Mouse (Mus musculus) myocyte (in vitro differentiated cells): ENCODE data around the gene Aif1. TPM values are rescaled to one million over a fixed set of nuclear protein-coding genes. Genes with fewer than 3 reads are reported as not detected.
A peak's percentile ranks its signal among the peaks of the same experiment; 100 is the strongest.
"Not testable (repeated sequence)": the region's sequence is repeated elsewhere in the genome, so short reads cannot be mapped to it uniquely, and the experiment has no call there.

Source experiments
- H3K27me3 ChIP-seq: one replicate; pipeline ENCODE4 v1.6.1; 2011; ENCODE audit not compliant: control insufficient read depth, insufficient read depth, insufficient read length
- H3K36me3 ChIP-seq: one replicate; pipeline ENCODE4 v1.6.1; 2011; ENCODE audit not compliant: control insufficient read depth, insufficient read depth
- H3K4me2 ChIP-seq: one replicate; pipeline ENCODE4 v1.6.1; 2011; ENCODE audit warnings: low read depth, control low read depth
- H3K4me3 ChIP-seq: one replicate; pipeline ENCODE4 v1.5.1; 2011; ENCODE audit warnings: mild to moderate bottlenecking, control low read depth, moderate library complexity
- H3K79me2 ChIP-seq: one replicate; pipeline ENCODE4 v1.6.1; 2011; ENCODE audit not compliant: control insufficient read depth, insufficient read depth
- H3ac ChIP-seq: one replicate; pipeline ENCODE4 v1.6.1; 2011; ENCODE audit not compliant: control insufficient read depth, insufficient read length
- CEBPB ChIP-seq: IDR thresholded peaks from 2 replicates; pipeline ENCODE4 v1.6.1; 2011; ENCODE audit warnings: mild to moderate bottlenecking, moderate library complexity; ENCODE audit not compliant: poor library complexity, insufficient read depth, severe bottlenecking
- E2F4 ChIP-seq: IDR thresholded peaks from one replicate; pipeline ENCODE4 v1.6.1; 2011; ENCODE audit warnings: mild to moderate bottlenecking, control low read depth, moderate library complexity; ENCODE audit not compliant: insufficient read depth
- MAX ChIP-seq: IDR thresholded peaks from one replicate; pipeline ENCODE4 v1.6.1; 2011; ENCODE audit warnings: low read depth, mild to moderate bottlenecking, control low read depth
- MYOD1 ChIP-seq, 3 experiments: IDR thresholded peaks; one replicate each; pipeline ENCODE4 v1.6.1; 2011; ENCODE audit warnings: control low read depth in 2 of 3, low read depth in 2 of 3, mild to moderate bottlenecking in 2 of 3, moderate library complexity in 1 of 3; ENCODE audit not compliant: insufficient read length in 2 of 3, control insufficient read depth in 1 of 3
- MYOG ChIP-seq, 3 experiments: IDR thresholded peaks; one replicate each; pipeline ENCODE4 v1.6.1; 2011; ENCODE audit warnings: control low read depth in 2 of 3, low read depth in 2 of 3, mild to moderate bottlenecking in 2 of 3; ENCODE audit not compliant: insufficient read length in 2 of 3, control insufficient read depth in 1 of 3, insufficient read depth in 1 of 3
- POLR2A ChIP-seq: IDR thresholded peaks from one replicate; pipeline ENCODE4 v1.6.1; 2011; ENCODE audit warnings: low read depth, mild to moderate bottlenecking, control low read depth, moderate library complexity; ENCODE audit not compliant: insufficient read length
- POLR2AphosphoS2 ChIP-seq: IDR thresholded peaks from one replicate; pipeline ENCODE4 v1.6.1; 2011; ENCODE audit warnings: low read depth, control low read depth; ENCODE audit not compliant: insufficient read length
- REST ChIP-seq: IDR thresholded peaks from one replicate; pipeline ENCODE4 v1.6.1; 2011; ENCODE audit warnings: mild to moderate bottlenecking, control low read depth, moderate library complexity; ENCODE audit not compliant: insufficient read depth, insufficient read length
- SRF ChIP-seq: IDR thresholded peaks from one replicate; pipeline ENCODE4 v1.6.1; 2011; ENCODE audit warnings: low read depth; ENCODE audit not compliant: control insufficient read depth, insufficient read length
- TCF12 ChIP-seq: IDR thresholded peaks from one replicate; pipeline ENCODE4 v1.6.1; 2011; ENCODE audit warnings: mild to moderate bottlenecking, control low read depth; ENCODE audit not compliant: poor library complexity, insufficient read depth, severe bottlenecking
- TCF3 ChIP-seq: IDR thresholded peaks from one replicate; pipeline ENCODE4 v1.6.1; 2011; ENCODE audit warnings: low read depth, control low read depth; ENCODE audit not compliant: insufficient read length
- USF1 ChIP-seq: IDR thresholded peaks from one replicate; pipeline ENCODE4 v1.6.1; 2011; ENCODE audit warnings: low read depth, mild to moderate bottlenecking, control low read depth, moderate library complexity
- polyA plus RNA-seq: library from polyadenylated mRNA; unstranded; fragments of >200 nt; fragmentation: generic; extraction: Trizol; gene quantifications from one replicate; pipeline ENCODE4 v1.2.1, GENCODE M21; 2012; ENCODE audit warnings: missing spikeins

The Aif1 gene
- polyA plus RNA-seq, 1 experiment, result not detected

GRCm38 (mm10) chr17:35125081-35125480 is 50.8 kb downstream of the Aif1 start:
- H3ac ChIP-seq, result no peak overlapping the region
- peak overlapping the region; percentile 78 for H3K4me2 ChIP-seq
- no peaks in the 10 kb centered on the region for H3K36me3 ChIP-seq
- TF ChIP-seq TCF3, result no peak
- TF ChIP-seq MYOD1 (IDR thresholded peaks at IDR 0.05; ENCODE audit: control insufficient read depth in 1 of 3, insufficient read length in 2 of 3, low read depth in 2 of 3), result no peak
- no peak for TF ChIP-seq SRF
- no peak for TF ChIP-seq E2F4
- TF ChIP-seq USF1, result no peak
- no peak for TF ChIP-seq TCF12
- no peak for TF ChIP-seq POLR2AphosphoS2
- peaks cover 45% of the 10 kb centered on the region for H3K79me2 ChIP-seq
- no peak overlapping the region for H3K4me3 ChIP-seq
- no peaks in the 10 kb centered on the region for H3K27me3 ChIP-seq

GRCm38 (mm10) chr17:35124261-35124896 is 51.5 kb downstream of the Aif1 start:
- H3ac ChIP-seq, H3K4me2 ChIP-seq, H3K36me3 ChIP-seq, H3K4me3 ChIP-seq, H3K27me3 ChIP-seq: not testable (repeated sequence)
- H3K79me2 ChIP-seq, result peaks cover 52% of the 10 kb centered on the region

GRCm38 (mm10) chr17:35123287-35123686 is 52.6 kb downstream of the Aif1 start:
- H3ac ChIP-seq, H3K36me3 ChIP-seq, H3K4me2 ChIP-seq, H3K27me3 ChIP-seq, H3K4me3 ChIP-seq: not testable (repeated sequence)
- H3K79me2 ChIP-seq, result peaks cover 50% of the 10 kb centered on the region

- Histone ChIP-seq H3K36me3 (peaks cover 7% of the 10 kb centered on the region), H3K4me3 (peak within 1 kb of the TSS; percentile 97), H3ac (peak within 1 kb of the TSS; percentile 66), H3K4me2 (peak within 1 kb of the TSS; percentile 97), H3K27me3 (no peaks in the 10 kb centered on the region), H3K79me2 (peaks cover 36% of the 10 kb centered on the region)
- TF ChIP-seq E2F4, result peak; percentile 74
- TF ChIP-seq TCF3, result no peak
- no peak for TF ChIP-seq USF1
- TF ChIP-seq MYOD1 (IDR thresholded peaks at IDR 0.05; ENCODE audit: control insufficient read depth in 1 of 3, insufficient read length in 2 of 3, low read depth in 2 of 3), result no peak
Observed at GRCm38 (mm10) chr17:35121871-35122303, 54.0 kb downstream of the Aif1 start, which contains the start of gene Csnk2b. Gene Csnk2b, minus strand, starts transcription at chr17:35122053.

- peaks cover 7% of the 10 kb centered on the region for H3K36me3 ChIP-seq
- H3K4me3 ChIP-seq, result peak within 1 kb of the TSS; percentile 97
- peaks cover 30% of the 10 kb centered on the region for H3K79me2 ChIP-seq
- H3ac ChIP-seq, result peak within 1 kb of the TSS; percentile 66
- peak within 1 kb of the TSS; percentile 97 for H3K4me2 ChIP-seq
- TF ChIP-seq MYOG (IDR thresholded peaks at IDR 0.05; ENCODE audit: control insufficient read depth in 1 of 3, insufficient read depth in 1 of 3, insufficient read length in 2 of 3, low read depth in 2 of 3) (no peak), E2F4 (no peak), POLR2AphosphoS2 (peak; percentile 41), MYOD1 (IDR thresholded peaks at IDR 0.05; ENCODE audit: control insufficient read depth in 1 of 3, insufficient read length in 2 of 3, low read depth in 2 of 3) (no peak), TCF3 (no peak), SRF (peak; percentile 38), TCF12 (no peak), USF1 (no peak), REST (no peak), CEBPB (no peak), POLR2A (peak; percentile 51), MAX (no peak)
- no peaks in the 10 kb centered on the region for H3K27me3 ChIP-seq
Observed at GRCm38 (mm10) chr17:35121143-35121799, 54.6 kb downstream of the Aif1 start, which contains the start of gene Gpank1. Gene Gpank1, plus strand, starts transcription at chr17:35121455.

Other genes starting within 250 kb of the Aif1 start
- 30.1 TPM for gene Neu1, start 244.8 kb downstream of the Aif1 start, polyA plus RNA-seq
- 7.3 TPM for gene Hspa1b, start 216.8 kb downstream of the Aif1 start, polyA plus RNA-seq
- gene Gm20481, start 206.2 kb downstream of the Aif1 start, polyA plus RNA-seq, result not detected
- 1.8 TPM for gene Hspa1a, start 203.9 kb downstream of the Aif1 start, polyA plus RNA-seq
- gene Hspa1l, start 203.4 kb downstream of the Aif1 start, polyA plus RNA-seq, result 1.3 TPM
- 52.3 TPM for gene Lsm2, start 194.2 kb downstream of the Aif1 start, polyA plus RNA-seq
- 208 TPM for gene Vars, start 175.1 kb downstream of the Aif1 start, polyA plus RNA-seq
- 0.05 TPM for gene Vwa7, start 159.5 kb downstream of the Aif1 start, polyA plus RNA-seq
- 0.14 TPM for gene Sapcd1, start 148.1 kb downstream of the Aif1 start, polyA plus RNA-seq
- 2.1 TPM for gene Msh5, start 129.3 kb downstream of the Aif1 start, polyA plus RNA-seq
- gene Clic1, start 126.1 kb downstream of the Aif1 start, polyA plus RNA-seq, result 412 TPM
- gene Ddah2, start 117.0 kb downstream of the Aif1 start, polyA plus RNA-seq, result 101 TPM
- gene Ly6g6c, start 110.7 kb downstream of the Aif1 start, polyA plus RNA-seq, result 0.18 TPM
- gene Mpig6b, start 109.9 kb downstream of the Aif1 start, polyA plus RNA-seq, result not detected
- gene Ly6g6e, start 99.2 kb downstream of the Aif1 start, polyA plus RNA-seq, result not detected
- gene Ly6g6d, start 98.0 kb downstream of the Aif1 start, polyA plus RNA-seq, result not detected
- gene Ly6g6f, start 90.5 kb downstream of the Aif1 start, polyA plus RNA-seq, result not detected
- gene Abhd16a, start 86.8 kb downstream of the Aif1 start, polyA plus RNA-seq, result 64.7 TPM
- gene Ly6g5c, start 67.8 kb downstream of the Aif1 start, polyA plus RNA-seq, result not detected
- gene Ly6g5b, start 60.6 kb downstream of the Aif1 start, polyA plus RNA-seq, result 0.11 TPM
- 17.4 TPM for gene Gpank1, start 54.6 kb downstream of the Aif1 start, polyA plus RNA-seq
- 320 TPM for gene Csnk2b, start 54.0 kb downstream of the Aif1 start, polyA plus RNA-seq
- gene D17H6S53E, start 49.7 kb downstream of the Aif1 start, polyA plus RNA-seq, result 12.8 TPM
- gene Apom, start 44.0 kb downstream of the Aif1 start, polyA plus RNA-seq, result 0.18 TPM
- 271 TPM for gene Bag6, start 40.9 kb downstream of the Aif1 start, polyA plus RNA-seq
- 153 TPM for gene Prrc2a, start 11.2 kb downstream of the Aif1 start, polyA plus RNA-seq
- 4.3 TPM for gene Lst1, start 12.4 kb upstream of the Aif1 start, polyA plus RNA-seq
- gene Ltb, start 18.4 kb upstream of the Aif1 start, polyA plus RNA-seq, result 0.05 TPM
- gene Tnf, start 25.9 kb upstream of the Aif1 start, polyA plus RNA-seq, result 0.05 TPM
- 0.26 TPM for gene Lta, start 29.3 kb upstream of the Aif1 start, polyA plus RNA-seq
- 0.18 TPM for gene Gm16181, start 44.8 kb upstream of the Aif1 start, polyA plus RNA-seq
- gene Atp6v1g2, start 57.6 kb upstream of the Aif1 start, polyA plus RNA-seq, result 2.0 TPM
- gene Nfkbil1, start 59.7 kb upstream of the Aif1 start, polyA plus RNA-seq, result 27.1 TPM
- gene Ddx39b, start 65.7 kb upstream of the Aif1 start, polyA plus RNA-seq, result 268 TPM
- gene H2-D1, start 86.7 kb upstream of the Aif1 start, polyA plus RNA-seq, result 38.3 TPM
- 6.6 TPM for gene H2-Q1, start 144.3 kb upstream of the Aif1 start, polyA plus RNA-seq
- 0.17 TPM for gene H2-Q2, start 166.2 kb upstream of the Aif1 start, polyA plus RNA-seq
- 8.3 TPM for gene H2-Q4, start 203.5 kb upstream of the Aif1 start, polyA plus RNA-seq
- gene H2-Q6, start 248.8 kb upstream of the Aif1 start, polyA plus RNA-seq, result not detected